Mouse (Mus musculus): ENCODE measurements around the gene P2rx7. TPM values are rescaled to one million over a fixed set of nuclear protein-coding genes. Genes with fewer than 3 reads are reported as not detected.

P2rx7 gene
- polyA plus RNA-seq, 1 experiment from 2014 or later, result 1.3 TPM

- Histone ChIP-seq H3K4me1 (ENCODE audit: control insufficient read depth, low read depth, low read length) (peaks cover 47% of the 10 kb centered on the region), H3K9me3 (replicated peaks; ENCODE audit: control insufficient read depth, low read length) (no peaks in the 10 kb centered on the region), H3K36me3 (ENCODE audit: control insufficient read depth, insufficient read depth) (no peaks in the 10 kb centered on the region), H3K4me3 (ENCODE audit: low read depth, low read length) (no peak overlapping the region), H3K27me3 (ENCODE audit: control insufficient read depth, insufficient read depth, low read depth, low read length) (no peaks in the 10 kb centered on the region), H3K4me2 (ENCODE audit: low read depth, low read length) (no peak overlapping the region), H3K27ac (ENCODE audit: low read length) (no peak overlapping the region), H3K9ac (ENCODE audit: low read depth, low read length) (no peak overlapping the region)
- ATAC-seq (ENCODE audit: low read depth), result no peak
- WGBS (ENCODE audit: insufficient replicate concordance), result 51% methylated on average over 4 of the region's 4 CpGs
These were observed 60.9 kb downstream of the P2rx7 start for GRCm38 (mm10) chr5:122704571-122704970.

DNA sequence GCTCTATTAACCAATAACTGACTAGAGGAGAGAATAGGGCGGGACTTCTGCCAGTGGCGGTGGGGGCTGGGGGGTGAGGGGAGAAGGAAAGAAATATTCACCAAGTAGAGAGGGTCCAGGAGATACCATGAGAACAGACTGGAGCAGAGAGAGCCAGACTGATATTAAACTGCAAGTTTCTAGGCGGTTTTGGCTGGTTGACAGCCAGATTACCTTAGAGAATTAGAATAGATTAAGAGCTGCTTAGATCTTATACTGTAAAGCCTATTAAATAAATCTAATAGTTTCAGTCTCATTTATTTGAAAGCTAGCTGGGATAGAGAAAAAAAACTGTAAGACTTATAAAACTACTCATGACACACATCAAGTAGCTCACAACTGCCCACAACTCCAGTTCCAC, 61.5 kb downstream of the P2rx7 start:
- Histone ChIP-seq H3K4me3 (ENCODE audit: low read depth, low read length) (no peak overlapping the region), H3K27me3 (ENCODE audit: control insufficient read depth, insufficient read depth, low read depth, low read length) (no peaks in the 10 kb centered on the region), H3K27ac (ENCODE audit: low read length) (no peak overlapping the region), H3K36me3 (ENCODE audit: control insufficient read depth, insufficient read depth) (no peaks in the 10 kb centered on the region), H3K9me3 (replicated peaks; ENCODE audit: control insufficient read depth, low read length) (no peaks in the 10 kb centered on the region), H3K4me1 (ENCODE audit: control insufficient read depth, low read depth, low read length) (peaks cover 41% of the 10 kb centered on the region), H3K9ac (ENCODE audit: low read depth, low read length) (no peak overlapping the region), H3K4me2 (ENCODE audit: low read depth, low read length) (no peak overlapping the region)
- WGBS (ENCODE audit: insufficient replicate concordance), result 69% methylated on average over 3 of the region's 3 CpGs
- no peak for ATAC-seq (ENCODE audit: low read depth)

DNA sequence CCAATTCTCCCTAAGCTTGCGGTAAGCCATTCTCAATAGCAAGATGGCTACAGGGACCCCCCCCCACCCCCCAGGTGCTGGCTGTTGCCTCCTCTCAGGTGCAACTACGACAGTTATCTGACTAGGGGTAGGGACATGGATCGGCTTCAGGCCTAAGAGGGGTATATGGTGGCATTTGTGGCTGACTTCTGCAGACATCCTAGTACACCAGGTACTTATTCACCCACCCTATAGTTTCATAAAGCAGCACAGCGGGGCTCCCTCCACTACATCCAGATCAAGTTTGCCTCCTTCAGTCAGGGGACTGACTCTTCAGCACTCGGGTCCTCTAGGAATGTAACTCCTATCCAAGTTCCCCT, 63.2 kb downstream of the P2rx7 start:
- Histone ChIP-seq H3K4me3 (ENCODE audit: low read depth, low read length) (peak overlapping the region; percentile 80), H3K9me3 (replicated peaks; ENCODE audit: control insufficient read depth, low read length) (no peaks in the 10 kb centered on the region), H3K27me3 (ENCODE audit: control insufficient read depth, insufficient read depth, low read depth, low read length) (no peaks in the 10 kb centered on the region), H3K4me1 (ENCODE audit: control insufficient read depth, low read depth, low read length) (peaks cover 28% of the 10 kb centered on the region), H3K9ac (ENCODE audit: low read depth, low read length) (peak overlapping the region; percentile 82), H3K27ac (ENCODE audit: low read length) (peak overlapping the region; percentile 86), H3K4me2 (ENCODE audit: low read depth, low read length) (peak overlapping the region; percentile 95), H3K36me3 (ENCODE audit: control insufficient read depth, insufficient read depth) (no peaks in the 10 kb centered on the region)
- peak; percentile 10 for ATAC-seq (ENCODE audit: low read depth)
- WGBS (ENCODE audit: insufficient replicate concordance), result 31% methylated on average over 5 of the region's 5 CpGs

DNA sequence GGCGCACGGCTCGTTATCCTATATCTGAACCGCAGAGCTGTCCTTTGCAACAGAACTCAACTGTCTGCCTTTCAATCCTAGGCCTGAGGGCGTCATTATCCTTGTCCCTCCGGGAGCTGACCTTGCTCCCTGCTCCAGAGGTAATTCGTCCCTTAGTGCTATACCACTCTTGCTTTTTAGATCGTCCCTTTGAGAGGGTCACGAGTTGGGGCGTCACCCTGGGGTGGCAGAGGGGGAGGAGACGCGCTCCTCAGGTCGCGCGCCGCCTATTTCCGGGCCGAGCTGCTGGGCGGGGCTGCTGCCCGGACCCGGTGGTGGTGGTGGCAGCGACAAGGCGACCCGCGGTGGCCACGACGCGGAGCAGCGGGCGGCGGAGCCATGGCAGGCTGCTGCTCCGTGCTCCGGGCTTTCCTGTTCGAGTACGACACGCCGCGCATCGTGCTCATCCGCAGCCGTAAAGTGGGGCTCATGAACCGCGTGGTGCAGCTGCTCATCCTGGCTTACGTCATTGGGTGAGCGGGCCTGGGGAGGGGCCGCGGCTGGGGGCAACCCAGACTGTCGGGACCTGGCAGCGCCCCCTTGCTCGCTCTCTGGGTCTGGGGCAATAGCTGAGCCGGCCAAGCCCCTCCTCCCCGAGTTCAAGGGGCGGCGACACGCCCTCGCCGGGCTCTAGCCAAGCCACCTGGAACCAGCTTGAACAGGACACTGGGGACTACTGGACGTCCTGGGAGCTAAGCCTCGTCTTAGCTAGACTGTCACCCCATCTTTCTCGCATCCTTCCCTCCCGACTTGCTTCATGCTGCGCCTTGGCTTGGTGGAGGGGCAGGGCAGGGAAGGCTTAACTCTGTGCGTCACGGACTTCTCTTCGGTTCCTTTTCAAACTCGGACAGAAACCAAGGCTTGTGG, 63.8 kb downstream of the P2rx7 start, which contains the start of gene P2rx4:
Gene P2rx4, plus strand, starts transcription at position 269 of the 906 bp plus-strand sequence.
- no peaks in the 10 kb centered on the region for H3K36me3 ChIP-seq (ENCODE audit: control insufficient read depth, insufficient read depth)
- peak within 1 kb of the TSS; percentile 86 for H3K27ac ChIP-seq (ENCODE audit: low read length)
- peak within 1 kb of the TSS; percentile 80 for H3K4me3 ChIP-seq (ENCODE audit: low read depth, low read length)
- H3K27me3 ChIP-seq (ENCODE audit: control insufficient read depth, insufficient read depth, low read depth, low read length), result no peaks in the 10 kb centered on the region
- peak; percentile 93 for ATAC-seq (ENCODE audit: low read depth)
- H3K9ac ChIP-seq (ENCODE audit: low read depth, low read length), result peak within 1 kb of the TSS; percentile 82
- H3K4me2 ChIP-seq (ENCODE audit: low read depth, low read length), result peak within 1 kb of the TSS; percentile 95
- H3K4me1 ChIP-seq (ENCODE audit: control insufficient read depth, low read depth, low read length), result peaks cover 28% of the 10 kb centered on the region
- no peaks in the 10 kb centered on the region for H3K9me3 ChIP-seq (replicated peaks; ENCODE audit: control insufficient read depth, low read length)
- WGBS (ENCODE audit: insufficient replicate concordance), result under 1% methylated on average over 66 of the region's 66 CpGs

- H3K9me3 ChIP-seq (replicated peaks; ENCODE audit: control insufficient read depth, low read length), result no peaks in the 10 kb centered on the region
- no peaks in the 10 kb centered on the region for H3K36me3 ChIP-seq (ENCODE audit: control insufficient read depth, insufficient read depth)
- no peak overlapping the region for H3K27ac ChIP-seq (ENCODE audit: low read length)
- H3K4me1 ChIP-seq (ENCODE audit: control insufficient read depth, low read depth, low read length), result peaks cover 28% of the 10 kb centered on the region
- H3K4me2 ChIP-seq (ENCODE audit: low read depth, low read length), result peak overlapping the region; percentile 95
- no peaks in the 10 kb centered on the region for H3K27me3 ChIP-seq (ENCODE audit: control insufficient read depth, insufficient read depth, low read depth, low read length)
- H3K9ac ChIP-seq (ENCODE audit: low read depth, low read length), result no peak overlapping the region
- 19% methylated on average over 6 of the region's 6 CpGs for WGBS (ENCODE audit: insufficient replicate concordance)
- no peak for ATAC-seq (ENCODE audit: low read depth)
- H3K4me3 ChIP-seq (ENCODE audit: low read depth, low read length), result no peak overlapping the region
These were observed 65.1 kb downstream of the P2rx7 start for GRCm38 (mm10) chr5:122708819-122709218.

DNA sequence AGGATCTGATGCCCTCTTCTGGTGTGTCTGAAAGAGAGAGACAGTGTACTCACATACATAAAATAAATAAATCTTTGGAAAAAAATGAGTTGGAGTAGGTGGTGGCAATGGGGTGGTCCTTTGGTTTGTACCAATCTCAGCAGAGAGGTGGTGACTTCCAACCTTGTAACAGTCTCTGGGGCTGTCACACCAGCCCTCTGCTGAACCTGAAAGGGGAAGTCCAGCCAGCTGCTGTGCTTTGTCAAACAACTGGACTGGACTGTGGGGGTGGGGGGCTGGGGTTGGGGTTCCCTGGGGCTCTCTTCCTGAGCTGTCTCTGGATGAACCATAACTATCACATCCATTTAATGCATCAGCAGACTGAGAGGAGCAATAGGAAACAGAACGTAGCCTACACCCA, 72.0 kb downstream of the P2rx7 start:
- WGBS (ENCODE audit: insufficient replicate concordance), result 72% methylated on average over 1 of the region's 1 CpGs
- no peaks in the 10 kb centered on the region for H3K27me3 ChIP-seq (ENCODE audit: control insufficient read depth, insufficient read depth, low read depth, low read length)
- ATAC-seq (ENCODE audit: low read depth), result no peak

DNA sequence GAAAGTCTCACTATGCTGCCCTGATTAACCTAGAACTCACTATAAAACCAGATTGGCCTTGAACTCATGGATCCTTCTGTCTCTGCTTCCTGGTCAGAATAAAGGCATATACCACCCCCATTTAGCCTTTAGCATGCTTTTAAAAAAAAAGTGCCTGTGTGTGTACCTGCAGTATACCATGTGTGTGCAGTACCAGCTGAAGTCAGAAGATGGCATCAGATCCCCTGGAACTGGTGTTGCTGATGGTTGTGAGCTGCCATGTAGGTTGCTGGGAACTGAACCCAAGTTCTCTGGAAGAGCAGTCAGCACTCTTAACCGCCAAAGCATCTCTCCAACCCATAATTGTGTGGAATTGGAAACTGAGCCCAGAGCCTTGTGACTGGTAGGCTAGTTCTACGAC, 73.1 kb downstream of the P2rx7 start:
- Histone ChIP-seq H3K4me1 (ENCODE audit: control insufficient read depth, low read depth, low read length) (no peaks in the 10 kb centered on the region), H3K27ac (ENCODE audit: low read length) (no peak overlapping the region), H3K27me3 (ENCODE audit: control insufficient read depth, insufficient read depth, low read depth, low read length) (no peaks in the 10 kb centered on the region), H3K9me3 (replicated peaks; ENCODE audit: control insufficient read depth, low read length) (no peaks in the 10 kb centered on the region), H3K9ac (ENCODE audit: low read depth, low read length) (no peak overlapping the region), H3K36me3 (ENCODE audit: control insufficient read depth, insufficient read depth) (peaks cover 15% of the 10 kb centered on the region), H3K4me2 (ENCODE audit: low read depth, low read length) (no peak overlapping the region), H3K4me3 (ENCODE audit: low read depth, low read length) (no peak overlapping the region)
- 84% methylated on average over 2 of the region's 2 CpGs for WGBS (ENCODE audit: insufficient replicate concordance)
- ATAC-seq (ENCODE audit: low read depth), result no peak

More for the DNA sequence above, 72.0 kb downstream of the P2rx7 start:
- no peaks in the 10 kb centered on the region for H3K9me3 ChIP-seq (replicated peaks; ENCODE audit: control insufficient read depth, low read length)
- no peak overlapping the region for H3K27ac ChIP-seq (ENCODE audit: low read length)
- peaks cover 15% of the 10 kb centered on the region for H3K36me3 ChIP-seq (ENCODE audit: control insufficient read depth, insufficient read depth)
- H3K4me1 ChIP-seq (ENCODE audit: control insufficient read depth, low read depth, low read length), result no peaks in the 10 kb centered on the region
- no peak overlapping the region for H3K4me3 ChIP-seq (ENCODE audit: low read depth, low read length)
- H3K9ac ChIP-seq (ENCODE audit: low read depth, low read length), result no peak overlapping the region
- H3K4me2 ChIP-seq (ENCODE audit: low read depth, low read length), result no peak overlapping the region

DNA sequence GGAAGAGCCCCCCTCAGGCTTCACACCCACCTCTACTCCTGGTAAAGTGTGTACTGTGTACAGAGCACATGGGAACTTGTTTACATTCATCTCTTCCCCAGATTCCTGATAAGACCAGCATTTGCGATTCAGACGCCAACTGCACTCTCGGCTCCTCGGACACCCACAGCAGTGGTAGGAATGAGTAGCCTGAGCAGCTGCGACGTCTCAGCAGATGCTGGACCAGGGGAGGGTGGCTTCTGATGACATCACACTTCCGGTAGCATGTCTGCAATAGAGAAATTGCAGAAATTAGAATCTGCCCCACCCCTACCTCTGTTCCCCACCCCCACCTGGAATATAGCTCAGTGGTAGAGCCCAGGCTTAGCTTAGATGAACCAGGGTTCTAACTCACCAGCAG, 74.7 kb downstream of the P2rx7 start:
- H3K9ac ChIP-seq (ENCODE audit: low read depth, low read length), result no peak overlapping the region
- H3K4me3 ChIP-seq (ENCODE audit: low read depth, low read length), result no peak overlapping the region
- no peak overlapping the region for H3K27ac ChIP-seq (ENCODE audit: low read length)
- H3K4me2 ChIP-seq (ENCODE audit: low read depth, low read length), result no peak overlapping the region
- 67% methylated on average over 7 of the region's 7 CpGs for WGBS (ENCODE audit: insufficient replicate concordance)
- ATAC-seq (ENCODE audit: low read depth), result no peak
- H3K4me1 ChIP-seq (ENCODE audit: control insufficient read depth, low read depth, low read length), result no peaks in the 10 kb centered on the region
- H3K9me3 ChIP-seq (replicated peaks; ENCODE audit: control insufficient read depth, low read length), result no peaks in the 10 kb centered on the region
- H3K36me3 ChIP-seq (ENCODE audit: control insufficient read depth, insufficient read depth), result peaks cover 15% of the 10 kb centered on the region
- no peaks in the 10 kb centered on the region for H3K27me3 ChIP-seq (ENCODE audit: control insufficient read depth, insufficient read depth, low read depth, low read length)

GRCm38 (mm10) chr5:122719168-122719567, 75.5 kb downstream of the P2rx7 start:
- H3K36me3 ChIP-seq (ENCODE audit: control insufficient read depth, insufficient read depth), result peaks cover 15% of the 10 kb centered on the region
- no peak overlapping the region for H3K9ac ChIP-seq (ENCODE audit: low read depth, low read length)
- H3K4me2 ChIP-seq (ENCODE audit: low read depth, low read length), result no peak overlapping the region
- no peak for ATAC-seq (ENCODE audit: low read depth)
- H3K4me3 ChIP-seq (ENCODE audit: low read depth, low read length), result no peak overlapping the region
- 77% methylated on average over 8 of the region's 8 CpGs for WGBS (ENCODE audit: insufficient replicate concordance)
- H3K27ac ChIP-seq (ENCODE audit: low read length), result no peak overlapping the region
- no peaks in the 10 kb centered on the region for H3K4me1 ChIP-seq (ENCODE audit: control insufficient read depth, low read depth, low read length)
- no peaks in the 10 kb centered on the region for H3K9me3 ChIP-seq (replicated peaks; ENCODE audit: control insufficient read depth, low read length)
- H3K27me3 ChIP-seq (ENCODE audit: control insufficient read depth, insufficient read depth, low read depth, low read length), result no peaks in the 10 kb centered on the region
